Mouse (Mus musculus) liver, postnatal 0 days (tissue): ENCODE measurements at regions not wholly inside any gene's neighbourhood (a gene's known extent, or its start where the extent isn't known, plus 50 kb on each side); places are given as distances from the start of the nearest gene placed in this dataset.

ENCODE experiments used
- CTCF ChIP-seq: sonication (generic); IDR thresholded peaks from 2 replicates; pipeline ENCODE4 v1.5.1; 2016; ENCODE audit warnings: antibody characterized with exemption, low read depth
- EP300 ChIP-seq: IDR thresholded peaks from 2 replicates; pipeline ENCODE4 v1.6.1; 2016; ENCODE audit warnings: antibody characterized with exemption, low read depth, mild to moderate bottlenecking

GRCm38 (mm10) chr13:53875546-53875945 is 180.0 kb downstream of the Drd1 start:
- TF ChIP-seq CTCF (no peak), EP300 (no peak)
